In the genomic region with DNA sequence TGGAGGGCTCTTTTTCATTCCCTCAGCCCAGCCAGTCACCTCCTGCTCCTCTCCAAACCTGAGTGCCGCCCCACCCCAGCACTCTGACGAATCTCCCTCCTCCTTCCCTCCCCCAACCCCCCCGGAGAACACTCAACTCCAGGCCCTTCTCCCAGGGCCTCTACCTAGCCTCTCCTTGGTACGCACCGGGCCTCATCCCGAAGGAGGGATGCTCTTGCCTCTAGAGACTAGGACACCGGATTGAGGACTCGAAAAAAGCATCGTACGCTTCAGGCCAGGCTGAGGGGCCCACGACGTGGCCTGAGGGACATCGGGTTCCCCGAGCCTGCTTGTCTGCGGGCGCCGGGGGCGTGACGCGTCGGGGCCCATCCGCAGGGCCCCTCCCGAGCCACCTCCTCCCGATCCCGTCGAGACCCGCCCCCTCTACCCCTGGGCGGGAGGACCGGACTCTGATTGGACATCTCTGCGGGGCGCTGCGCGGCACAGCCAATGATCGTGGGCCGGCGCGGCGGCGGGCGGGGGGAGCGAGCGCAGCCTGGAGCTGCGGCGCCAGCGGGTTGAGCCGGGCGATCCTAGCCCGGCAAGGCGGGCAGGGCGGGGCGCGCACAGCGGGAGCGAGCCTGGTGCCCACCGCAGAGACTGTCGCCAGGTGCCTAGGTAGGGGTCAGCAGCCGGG, we compare ENCODE assay signal across 8 mouse cellular contexts. TPM values are rescaled to one million over a fixed set of nuclear protein-coding genes. Genes with fewer than 3 reads are reported as not detected.
DNase-seq lines count a peak whose midpoint lies in the region; ATAC-seq and TF ChIP-seq lines count a peak whose summit lies in the region.

A gene (plus strand): TSS at position 538 of the 676 bp plus-strand sequence.

- peak within 1 kb of the TSS; percentile 99 for H3K4me2 ChIP-seq in forebrain, embryonic 12.5 days
- H3K4me2 ChIP-seq in heart, postnatal 0 days (ENCODE audit: low read depth, low read length): peak within 1 kb of the TSS; percentile 93
- H3K4me2 ChIP-seq in liver, embryonic 14.5 days (ENCODE audit: low read depth): peak within 1 kb of the TSS; percentile 82
- peak within 1 kb of the TSS; percentile 98 for H3K4me2 ChIP-seq in neural tube, embryonic 11.5 days (ENCODE audit: low read depth)
- H3K4me2 ChIP-seq in stomach, embryonic 16.5 days (ENCODE audit: low read depth, low read length): peak within 1 kb of the TSS; percentile 96

- peaks cover 17% of the 10 kb centered on the region for H3K4me1 ChIP-seq in E14TG2a.4 (replicated peaks; ENCODE audit: low read depth, low read length)
- H3K4me1 ChIP-seq in forebrain, embryonic 12.5 days: peaks cover 18% of the 10 kb centered on the region
- H3K4me1 ChIP-seq in heart, postnatal 0 days (ENCODE audit: control insufficient read depth, insufficient read depth): peaks cover 4% of the 10 kb centered on the region
- H3K4me1 ChIP-seq in liver, embryonic 14.5 days (replicated peaks; ENCODE audit: control insufficient read depth in 2 of 2, insufficient read depth in 2 of 2, low read length in 1 of 2): peaks cover 0 to 2% of the 10 kb centered on the region in 2 experiments; a peak in 1 of 4 replicates
- peaks cover 7% of the 10 kb centered on the region for H3K4me1 ChIP-seq in neural tube, embryonic 11.5 days (ENCODE audit: control insufficient read depth, insufficient read depth, low read length)
- H3K4me1 ChIP-seq in stomach, embryonic 16.5 days (ENCODE audit: control insufficient read depth, insufficient read depth, low read length): peaks cover 30% of the 10 kb centered on the region

- H3K27ac ChIP-seq in forebrain, embryonic 12.5 days: 0 out of 2 replicates have a peak within 1 kb of the TSS, but pooled peaks have one; percentile 13
- H3K27ac ChIP-seq in heart, postnatal 0 days (ENCODE audit: low read depth): no peak within 1 kb of the TSS
- no peak within 1 kb of the TSS for H3K27ac ChIP-seq in liver, embryonic 14.5 days
- H3K27ac ChIP-seq in neural tube, embryonic 11.5 days (ENCODE audit: low read depth, low read length): peak within 1 kb of the TSS; percentile 6; the same call in 1 of the 2 replicates
- peak within 1 kb of the TSS; percentile 50 for H3K27ac ChIP-seq in stomach, embryonic 16.5 days (ENCODE audit: low read length)

- H3K9me3 ChIP-seq in E14TG2a.4 (ENCODE audit: low read length): no peaks in the 10 kb centered on the region
- H3K9me3 ChIP-seq in forebrain, embryonic 12.5 days: no peaks in the 10 kb centered on the region
- H3K9me3 ChIP-seq in heart, postnatal 0 days (replicated peaks; ENCODE audit: control insufficient read depth, low read length): no peaks in the 10 kb centered on the region
- no peaks in the 10 kb centered on the region for H3K9me3 ChIP-seq in liver, embryonic 14.5 days (ENCODE audit: control insufficient read depth, low read length)
- no peaks in the 10 kb centered on the region for H3K9me3 ChIP-seq in neural tube, embryonic 11.5 days (ENCODE audit: control insufficient read depth, low read length)
- no peaks in the 10 kb centered on the region for H3K9me3 ChIP-seq in stomach, embryonic 16.5 days (replicated peaks; ENCODE audit: control insufficient read depth, low read length)

- peak within 1 kb of the TSS; percentile 65 for H3K9ac ChIP-seq in forebrain, embryonic 12.5 days
- peak within 1 kb of the TSS; percentile 18 for H3K9ac ChIP-seq in heart, postnatal 0 days (replicated peaks; ENCODE audit: low read depth, low read length)
- H3K9ac ChIP-seq in liver, embryonic 14.5 days (replicated peaks): no peak within 1 kb of the TSS
- peak within 1 kb of the TSS; percentile 61 for H3K9ac ChIP-seq in neural tube, embryonic 11.5 days (ENCODE audit: low read length)
- H3K9ac ChIP-seq in stomach, embryonic 16.5 days (ENCODE audit: low read length): peak within 1 kb of the TSS; percentile 75

- H3K27me3 ChIP-seq in E14TG2a.4 (ENCODE audit: insufficient read depth, low read length): peaks cover 79% of the 10 kb centered on the region
- peaks cover 59% of the 10 kb centered on the region for H3K27me3 ChIP-seq in forebrain, embryonic 12.5 days
- H3K27me3 ChIP-seq in heart, postnatal 0 days (ENCODE audit: control insufficient read depth, insufficient read depth, low read length): peaks cover 29% of the 10 kb centered on the region
- H3K27me3 ChIP-seq in liver, embryonic 14.5 days (ENCODE audit: control insufficient read depth, insufficient read depth, low read length): peaks cover 30% of the 10 kb centered on the region
- H3K27me3 ChIP-seq in neural tube, embryonic 11.5 days (ENCODE audit: control insufficient read depth, insufficient read depth, low read length): peaks cover 18% of the 10 kb centered on the region
- H3K27me3 ChIP-seq in stomach, embryonic 16.5 days (ENCODE audit: control insufficient read depth, insufficient read depth, low read length): peaks cover 7% of the 10 kb centered on the region

- no peaks in the 10 kb centered on the region for H3K36me3 ChIP-seq in E14TG2a.4 (ENCODE audit: insufficient read depth, low read length)
- no peaks in the 10 kb centered on the region for H3K36me3 ChIP-seq in forebrain, embryonic 12.5 days (replicated peaks)
- H3K36me3 ChIP-seq in heart, postnatal 0 days (replicated peaks; ENCODE audit: control insufficient read depth, insufficient read depth, low read length): no peaks in the 10 kb centered on the region
- no peaks in the 10 kb centered on the region for H3K36me3 ChIP-seq in liver, embryonic 14.5 days (replicated peaks; ENCODE audit: control insufficient read depth, insufficient read depth, low read depth)
- H3K36me3 ChIP-seq in neural tube, embryonic 11.5 days (ENCODE audit: control insufficient read depth, insufficient read depth, low read length): no peaks in the 10 kb centered on the region
- H3K36me3 ChIP-seq in stomach, embryonic 16.5 days (ENCODE audit: control insufficient read depth, insufficient read depth, low read length): no peaks in the 10 kb centered on the region

- no peak for TF ChIP-seq CTCF in E14TG2a.4 (conservative IDR thresholded peaks at IDR 0.05; ENCODE audit: low read length)
- no peak for TF ChIP-seq CTCF in heart, postnatal 0 days (IDR thresholded peaks at IDR 0.05; ENCODE audit: low read depth)
- no peak for TF ChIP-seq CTCF in liver, embryonic 14.5 days (IDR thresholded peaks at IDR 0.05; ENCODE audit: low read depth)

- peak; percentile 96 for ATAC-seq in forebrain, embryonic 12.5 days (ENCODE audit: low FRiP score)
- ATAC-seq in heart, postnatal 0 days (ENCODE audit: insufficient read depth, low read depth): peak; percentile 94
- ATAC-seq in liver, embryonic 14.5 days (ENCODE audit: insufficient read depth): peak; percentile 96
- peak; percentile 97 for ATAC-seq in neural tube, embryonic 11.5 days (ENCODE audit: insufficient read depth, low FRiP score, low TSS enrichment)
- peak; percentile 96 for ATAC-seq in stomach, embryonic 16.5 days (ENCODE audit: insufficient read depth, low FRiP score)

- no peak for TF ChIP-seq EP300 in heart, postnatal 0 days (IDR thresholded peaks at IDR 0.05; ENCODE audit: low read depth)
- no peak for TF ChIP-seq EP300 in liver, embryonic 14.5 days (IDR thresholded peaks at IDR 0.05; ENCODE audit: low read depth)

- peak within 1 kb of the TSS; percentile 89 for H3K4me3 ChIP-seq in E14TG2a.4 (replicated peaks; ENCODE audit: low read length)
- peak within 1 kb of the TSS; percentile 66 for H3K4me3 ChIP-seq in forebrain, embryonic 12.5 days (replicated peaks)
- H3K4me3 ChIP-seq in heart, postnatal 0 days (ENCODE audit: low read depth, low read length): peak within 1 kb of the TSS; percentile 54
- H3K4me3 ChIP-seq in liver, embryonic 14.5 days (ENCODE audit: insufficient read depth in 1 of 2, low read depth in 2 of 2, low read length in 2 of 2): peak within 1 kb of the TSS; percentile 49 to 57
- peak within 1 kb of the TSS; percentile 68 for H3K4me3 ChIP-seq in neural tube, embryonic 11.5 days (ENCODE audit: low read depth, low read length)
- peak within 1 kb of the TSS; percentile 65 for H3K4me3 ChIP-seq in stomach, embryonic 16.5 days (replicated peaks; ENCODE audit: low read length)

- DNase-seq in c-Kit-positive CD71-negative TER-119-negative erythroid progenitor cells, embryonic 14.5 days (ENCODE audit: low read depth): peak; percentile 86
- peak; percentile 83 for DNase-seq in heart, postnatal 0 days (ENCODE audit: low spot score)
- DNase-seq in kidney, postnatal 36 days: peak; percentile 93 to 95
- peak; percentile 72 to 75 (median 72) for DNase-seq in liver, embryonic 14.5 days (ENCODE audit: low read depth in 3 of 3, low spot score in 3 of 3)
- peak; percentile 94 for DNase-seq in neural tube, embryonic 11.5 days (ENCODE audit: low spot score)

- under 1% methylated on average over 56 of the region's 57 CpGs for WGBS in forebrain, embryonic 12.5 days
- under 1% methylated on average over 57 of the region's 57 CpGs for whole genome bisulfite sequencing in heart, postnatal 0 days
- WGBS in liver, embryonic 14.5 days (ENCODE audit: insufficient replicate concordance): under 1% methylated on average over 57 of the region's 57 CpGs
- WGBS in neural tube, embryonic 11.5 days: under 1% methylated on average over 57 of the region's 57 CpGs
- WGBS in stomach, embryonic 16.5 days: under 1% methylated on average over 57 of the region's 57 CpGs

RNA-seq across cellular contexts. Expression of the gene that starts here (rescaled TPM):
- 9.0 and 9.7 TPM in 2 replicates for polyA plus RNA-seq in forebrain, embryonic 12.5 days (2016; fragmentation: Nextera tagmentation; extraction: Ambion mirVana)
- total RNA-seq in heart, postnatal 0 days (2014; rRNA removed; ENCODE audit: low replicate concordance): 0.62 and 4.9 TPM in 2 replicates
- 0.68 and 1.1 TPM in 2 replicates for polyA plus RNA-seq in heart, postnatal 0 days (2015; fragmentation: Nextera tagmentation; extraction: Ambion mirVana)
- 0.49 and 0.69 TPM in 2 replicates for polyA plus RNA-seq in liver, embryonic 14.5 days (2012; rRNA removed)
- 0.19 and 0.36 TPM in 2 replicates for polyA plus RNA-seq in liver, embryonic 14.5 days (2014; fragmentation: Nextera tagmentation; extraction: Ambion mirVana)
- 5.7 and 6.5 TPM in 2 replicates for polyA plus RNA-seq in neural tube, embryonic 11.5 days (2014; fragmentation: Nextera tagmentation; extraction: Ambion mirVana)
- polyA plus RNA-seq in stomach, embryonic 16.5 days (2015; fragmentation: Nextera tagmentation; extraction: Ambion mirVana): 13.9 and 15.5 TPM in 2 replicates

Comparison
In these comparisons a context has a peak if more than half of its experiments do, and no peak if none do; other contexts are left out.
1. Peak in DNase-seq, ATAC-seq, H3K4me3 ChIP-seq and H3K4me2 ChIP-seq in liver, embryonic 14.5 days; RNA of the gene not detected or under 1 TPM.
2. H3K27ac ChIP-seq: peak in forebrain, embryonic 12.5 days (single experiment), neural tube, embryonic 11.5 days (single experiment) and stomach, embryonic 16.5 days (single experiment); none in heart, postnatal 0 days (single experiment) and liver, embryonic 14.5 days (single experiment).
3. Peak in every context shown above with its lines, with median percentiles within 50 percentile points of each other: H3K4me3 ChIP-seq, DNase-seq, ATAC-seq and H3K4me2 ChIP-seq.